Mouse (Mus musculus) kidney, adult 11 months (tissue): Measurements from ENCODE around the gene Dnah7c.

Experiments used
- DNase-seq: peaks from one replicate; pipeline ENCODE4 v3.0.0; 2022

Gene Dnah7c

DNA sequence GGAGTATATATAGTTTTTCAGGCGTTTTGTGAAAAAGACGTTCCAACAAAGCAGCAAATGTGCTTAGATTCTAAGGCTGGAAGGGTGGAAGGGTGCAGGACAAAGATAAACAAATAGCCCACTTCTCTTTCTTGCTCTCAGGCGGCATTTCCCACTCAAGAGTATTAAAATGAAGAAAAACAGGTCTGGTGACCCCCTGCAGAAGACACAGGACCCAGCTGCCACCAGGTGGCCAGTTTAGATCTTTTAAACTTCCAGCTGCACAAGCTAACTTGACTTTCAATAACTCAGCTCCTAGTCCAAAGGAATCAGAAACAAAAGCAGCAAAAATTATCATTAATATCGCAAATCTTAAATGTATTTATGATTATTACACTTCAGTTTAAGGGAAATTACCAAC is 431.1 kb downstream of the Dnah7c start:
- DNase-seq = no peak
